In genomic region chr10:18008118-18008517, GRCm38 (mm10) we compare ENCODE assay signal across 23 mouse cellular contexts.
"Had no signal": no experiment of that assay in that cellular context is flagged by ENCODE, and none has a peak within 500 bp of the region (broad histone marks: within the 10 kb centered on the region; RNA-seq: fewer than 3 reads in every experiment).

No protein-coding gene starts in this region.

- H3K4me1 ChIP-seq: kidney, embryonic 15.5 days; limb, embryonic 10.5 days; limb, embryonic 13.5 days; liver, embryonic 12.5 days; liver, embryonic 15.5 days; lung, embryonic 15.5 days; midbrain, embryonic 13.5 days; neural tube, embryonic 13.5 days had no signal

- H3K4me2 ChIP-seq: kidney, embryonic 15.5 days; limb, embryonic 13.5 days; liver, embryonic 12.5 days; liver, embryonic 15.5 days; lung, embryonic 15.5 days; midbrain, embryonic 13.5 days; neural tube, embryonic 13.5 days had no signal

- DNase-seq: kidney, adult 2 months; kidney, postnatal 25 days; layer of hippocampus, adult 9-11 months; liver; lung, adult 18-20 months; lung, postnatal 10 days; lung, postnatal 36 days; thymus, adult 2 months; thymus, postnatal 14 days; thymus, postnatal 4 days had no signal

- H3K4me3 ChIP-seq: kidney, embryonic 15.5 days; layer of hippocampus, adult 2 months; limb, embryonic 10.5 days; limb, embryonic 13.5 days; liver, embryonic 12.5 days; liver, embryonic 15.5 days; lung, embryonic 15.5 days; megakaryocyte, embryonic 14.5 days; midbrain, embryonic 10.5 days; midbrain, embryonic 13.5 days; myocyte; neural tube, embryonic 13.5 days had no signal

- H3K9ac ChIP-seq: kidney, embryonic 15.5 days; limb, embryonic 13.5 days; liver, embryonic 12.5 days; liver, embryonic 15.5 days; lung, embryonic 15.5 days; midbrain, embryonic 13.5 days; neural tube, embryonic 13.5 days had no signal

- ATAC-seq: liver, embryonic 12.5 days; midbrain, embryonic 13.5 days; midbrain, embryonic 16.5 days had no signal

- H3K27me3 ChIP-seq: kidney, embryonic 15.5 days; limb, embryonic 13.5 days; liver, embryonic 12.5 days; liver, embryonic 15.5 days; lung, embryonic 15.5 days; megakaryocyte, embryonic 14.5 days; midbrain, embryonic 13.5 days; neural tube, embryonic 13.5 days had no signal

- H3K27ac ChIP-seq: kidney, embryonic 15.5 days; limb, embryonic 10.5 days; limb, embryonic 13.5 days; liver, embryonic 12.5 days; liver, embryonic 15.5 days; lung, embryonic 15.5 days; midbrain, embryonic 10.5 days; midbrain, embryonic 13.5 days; neural tube, embryonic 13.5 days had no signal

- H3K9me3 ChIP-seq: kidney, embryonic 15.5 days; limb, embryonic 10.5 days; limb, embryonic 13.5 days; liver, embryonic 12.5 days; liver, embryonic 15.5 days; lung, embryonic 15.5 days; megakaryocyte, embryonic 14.5 days; midbrain, embryonic 10.5 days; midbrain, embryonic 13.5 days; neural tube, embryonic 13.5 days had no signal
